Mouse (Mus musculus): ENCODE results near the gene Mpp6.

- TF ChIP-seq POLR2A (IDR thresholded peaks at IDR 0.05; ENCODE audit: low read depth, low read length) = no peak
- no peak for TF ChIP-seq CTCF (conservative IDR thresholded peaks at IDR 0.05; ENCODE audit: insufficient read depth, insufficient read length, low read depth, low read length)
These were observed 95.1 kb downstream of the Mpp6 start for GRCm38 (mm10) chr6:50205093-50205492.

Measured in kidney, adult 2 months (tissue).